Mouse (Mus musculus) splenic B cell, adult 2 months (primary cell): ENCODE measurements around the gene Tsfm.

Experiments used
- DNase-seq: peaks from one replicate; pipeline ENCODE4 v3.0.0-alpha.2; 2011; ENCODE audit warnings: low read depth, low spot score
- H3K27me3 ChIP-seq: 2 replicates; pipeline ENCODE4 v1.6.1; 2012; ENCODE audit warnings: mild to moderate bottlenecking, low read length, moderate library complexity, mixed read lengths; ENCODE audit not compliant: control insufficient read depth, poor library complexity, insufficient read depth, severe bottlenecking
- H3K36me3 ChIP-seq: 2 replicates; pipeline ENCODE4 v1.6.1; 2012; ENCODE audit warnings: mild to moderate bottlenecking, low read length, moderate library complexity, mixed read lengths; ENCODE audit not compliant: control insufficient read depth, poor library complexity, insufficient read depth, severe bottlenecking

The Tsfm gene

DNA sequence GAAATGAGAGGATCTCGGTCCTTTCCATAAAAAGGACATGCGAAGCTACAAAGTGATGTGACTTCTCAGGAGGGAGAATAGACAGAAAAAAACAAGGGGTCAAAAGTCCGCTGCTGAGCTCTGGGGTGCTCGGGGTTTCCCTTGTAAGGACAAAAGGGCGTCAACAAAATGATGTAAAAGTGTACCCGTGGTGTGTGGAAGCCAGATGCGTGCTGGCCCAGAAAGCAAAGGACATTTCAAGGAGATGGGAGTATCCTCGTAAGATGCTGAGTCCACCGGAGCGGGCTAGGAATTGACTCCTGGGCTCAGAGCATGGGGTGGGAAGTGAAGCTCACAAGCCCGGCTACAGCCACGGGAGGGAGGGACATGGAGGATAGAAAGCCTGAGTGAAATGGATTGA, 7.0 kb upstream of the Tsfm start:
- no peaks in the 10 kb centered on the region for H3K36me3 ChIP-seq
- DNase-seq, result no peak
- no peaks in the 10 kb centered on the region for H3K27me3 ChIP-seq

DNA sequence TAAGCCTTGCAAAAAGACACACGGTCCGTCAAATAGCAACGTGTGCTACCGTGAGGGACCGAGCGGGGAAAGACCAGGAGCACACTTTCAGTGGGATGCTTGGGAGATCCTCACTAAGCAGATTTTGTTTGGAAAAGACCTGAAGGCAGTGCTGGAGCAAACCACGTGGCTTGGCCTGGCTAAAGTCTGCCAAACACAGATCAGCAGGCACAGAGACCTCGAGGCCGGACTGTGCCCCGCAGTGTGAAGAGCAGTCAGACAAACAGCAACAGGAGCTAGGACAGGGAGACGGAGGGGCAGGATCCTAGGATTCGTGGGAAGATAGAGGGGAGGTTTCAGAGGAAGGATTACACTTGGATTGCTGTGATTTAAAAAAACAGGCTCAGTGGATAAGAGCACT, 5.6 kb upstream of the Tsfm start:
- Histone ChIP-seq H3K36me3 (no peaks in the 10 kb centered on the region), H3K27me3 (no peaks in the 10 kb centered on the region)
- no peak for DNase-seq

DNA sequence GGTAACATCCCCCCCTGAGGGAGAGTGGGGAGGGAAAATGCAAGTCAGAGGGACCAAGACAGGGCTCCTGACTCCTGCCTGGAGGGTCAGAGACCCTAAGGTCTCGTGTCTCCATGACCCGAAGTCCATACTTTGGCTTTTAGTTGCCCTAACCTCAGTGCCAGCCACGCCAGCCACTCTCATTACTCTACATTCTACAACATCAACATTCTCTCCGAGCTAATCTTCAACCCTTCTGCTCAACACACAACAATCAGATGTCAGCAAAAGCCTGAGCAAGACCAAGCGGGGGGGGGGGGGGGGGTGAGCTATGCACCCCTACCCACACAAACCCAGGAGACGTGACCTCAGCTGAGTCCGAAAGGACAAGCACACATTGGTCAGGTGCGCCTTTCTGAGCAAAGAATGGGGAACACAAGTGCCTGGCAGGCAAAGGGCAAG, 2.7 kb upstream of the Tsfm start:
- DNase-seq, result no peak
- Histone ChIP-seq H3K36me3 (no peaks in the 10 kb centered on the region), H3K27me3 (no peaks in the 10 kb centered on the region)

- no peak for DNase-seq
- H3K27me3 ChIP-seq, result no peaks in the 10 kb centered on the region
These were observed 12.2 kb downstream of the Tsfm start for GRCm38 (mm10) chr10:127018422-127018821.

GRCm38 (mm10) chr10:127017071-127017470, 13.6 kb downstream of the Tsfm start:
- no peak for DNase-seq
- Histone ChIP-seq H3K36me3 (no peaks in the 10 kb centered on the region), H3K27me3 (no peaks in the 10 kb centered on the region)

More at GRCm38 (mm10) chr10:127018422-127018821, 12.2 kb downstream of the Tsfm start:
- H3K36me3 ChIP-seq, result no peaks in the 10 kb centered on the region

DNA sequence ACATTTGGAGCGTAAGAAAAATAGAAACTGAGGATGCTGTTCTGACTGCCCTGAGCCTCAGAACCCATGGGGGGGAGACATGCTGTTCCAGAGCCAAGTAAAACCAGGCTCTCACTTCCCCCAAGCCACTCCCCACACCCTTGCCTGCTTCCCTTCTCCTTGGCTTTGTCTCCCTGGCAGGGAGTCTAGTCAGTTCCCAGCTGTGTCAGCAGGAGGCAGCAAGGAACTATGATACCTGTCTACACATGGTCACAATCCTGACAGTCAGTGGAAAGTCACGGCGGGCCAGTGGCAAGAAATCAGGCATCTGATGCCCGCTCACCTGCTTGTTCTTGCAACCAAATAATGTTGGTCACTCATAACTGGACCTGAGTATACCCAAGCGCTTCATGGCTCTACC, 14.2 kb downstream of the Tsfm start:
- no peak for DNase-seq
- no peaks in the 10 kb centered on the region for H3K27me3 ChIP-seq
- no peaks in the 10 kb centered on the region for H3K36me3 ChIP-seq

GRCm38 (mm10) chr10:127003806-127004205, 26.8 kb downstream of the Tsfm start:
- DNase-seq, result no peak
- Histone ChIP-seq H3K36me3 (peaks cover 2% of the 10 kb centered on the region; the same call in 1 of the 2 replicates), H3K27me3 (no peaks in the 10 kb centered on the region)

DNA sequence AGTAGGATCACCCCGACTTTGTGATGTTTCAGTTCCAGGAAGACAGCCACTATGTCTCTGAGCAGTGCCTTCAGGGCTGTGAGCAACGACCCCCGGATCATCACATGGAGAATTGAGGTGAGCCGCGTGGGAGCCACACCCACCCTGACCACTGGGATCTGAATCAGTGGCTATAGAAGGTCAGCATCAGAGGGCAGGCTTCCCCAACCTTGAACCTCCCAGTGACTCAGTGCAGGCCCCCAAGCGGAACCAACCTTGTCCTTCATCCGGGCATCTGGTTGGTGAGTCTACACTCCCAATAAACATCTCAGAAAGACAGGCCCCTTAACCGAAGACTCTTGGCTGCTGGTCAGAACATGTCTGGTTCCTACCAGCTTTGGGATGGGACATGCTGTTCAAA, 27.3 kb downstream of the Tsfm start:
- no peak for DNase-seq
- peaks cover 2% of the 10 kb centered on the region for H3K36me3 ChIP-seq
- no peaks in the 10 kb centered on the region for H3K27me3 ChIP-seq

DNA sequence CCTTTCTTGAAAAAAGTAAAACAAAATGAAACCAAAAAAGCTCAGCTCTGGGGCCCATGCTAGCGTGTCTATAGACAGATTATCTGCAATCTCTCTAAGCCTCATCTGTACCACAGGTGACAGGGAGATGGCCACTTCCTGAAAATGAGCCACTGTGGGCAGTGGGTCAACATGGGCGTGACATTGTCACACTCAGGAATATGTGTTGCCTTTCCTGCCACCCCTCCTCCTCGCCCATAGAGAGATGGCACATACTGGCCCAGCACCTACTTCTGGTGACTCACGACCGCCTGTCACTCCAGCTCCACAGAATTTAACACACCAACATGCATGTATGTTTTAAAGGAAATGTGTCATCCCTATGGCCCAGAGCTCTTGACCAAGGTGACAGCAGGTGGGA, 27.9 kb downstream of the Tsfm start:
- Histone ChIP-seq H3K36me3 (peaks cover 6% of the 10 kb centered on the region), H3K27me3 (no peaks in the 10 kb centered on the region)
- no peak for DNase-seq

DNA sequence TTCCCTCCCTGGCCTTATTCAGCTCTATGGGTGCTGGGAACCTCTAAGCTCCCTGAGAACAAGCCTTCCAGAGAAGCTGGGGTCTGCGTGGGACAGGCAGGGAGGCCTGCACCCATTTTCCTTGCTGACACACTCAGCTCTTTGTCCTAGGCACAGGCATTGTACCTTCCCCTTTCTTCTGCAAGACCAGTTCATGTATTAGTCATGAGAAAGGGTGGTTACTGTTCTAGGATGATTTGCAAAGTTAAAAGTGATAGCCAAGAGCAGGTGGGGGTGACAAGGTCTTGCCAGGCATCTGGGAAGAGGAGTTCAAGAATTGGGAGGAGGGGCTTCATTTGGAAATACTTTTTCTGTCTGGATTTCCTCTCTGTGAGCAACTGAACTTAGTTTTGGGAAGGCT, 28.6 kb downstream of the Tsfm start:
- Histone ChIP-seq H3K36me3 (peaks cover 8% of the 10 kb centered on the region), H3K27me3 (no peaks in the 10 kb centered on the region)
- DNase-seq, result no peak

- no peaks in the 10 kb centered on the region for H3K27me3 ChIP-seq
- H3K36me3 ChIP-seq, result peaks cover 8% of the 10 kb centered on the region
- DNase-seq, result no peak
These were observed 29.3 kb downstream of the Tsfm start for GRCm38 (mm10) chr10:127001297-127001696.

- Histone ChIP-seq H3K27me3 (no peaks in the 10 kb centered on the region), H3K36me3 (peaks cover 8% of the 10 kb centered on the region)
- DNase-seq, result no peak
These were observed 30.1 kb downstream of the Tsfm start, which contains the start of gene Avil for GRCm38 (mm10) chr10:127000529-127000928. Gene Avil, plus strand, starts transcription at chr10:127000709.

DNA sequence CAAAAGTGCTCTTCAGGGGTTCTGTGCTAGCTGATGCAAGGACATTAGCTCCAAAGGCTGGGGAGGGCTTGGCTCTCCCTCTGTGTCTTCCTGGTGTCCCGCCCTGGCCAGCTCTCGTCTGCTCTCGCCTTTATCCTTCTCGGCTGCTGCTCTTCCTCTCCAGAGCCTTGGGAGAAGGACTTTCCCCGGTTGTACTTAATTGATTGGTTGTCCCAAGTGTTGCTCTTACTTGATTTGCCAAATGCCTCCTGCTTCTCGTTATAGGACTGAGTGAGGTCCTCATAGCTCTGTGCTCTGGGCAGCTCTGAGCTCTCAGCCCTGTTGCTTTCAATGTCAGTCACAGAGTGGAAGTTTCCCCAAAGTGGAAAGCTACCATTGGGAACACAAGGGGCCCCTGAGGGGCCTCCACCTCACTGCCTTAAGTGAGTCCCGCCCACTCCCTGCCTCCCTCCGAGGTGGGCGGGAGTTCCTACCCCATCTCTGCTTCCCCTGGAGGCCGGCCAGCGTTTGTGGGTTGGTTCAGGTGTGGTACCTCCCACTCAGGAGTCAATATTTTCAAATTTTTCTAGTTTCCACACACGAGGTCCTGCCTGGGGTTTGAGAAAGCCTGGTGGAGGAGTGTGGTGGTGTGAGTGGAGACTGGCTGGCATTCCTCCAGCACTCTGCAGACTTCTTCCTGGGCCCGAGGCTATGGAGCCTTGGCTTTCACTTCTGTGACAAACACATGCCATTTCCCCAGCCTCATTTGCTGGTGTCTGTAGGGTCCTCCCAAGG, 33.1 kb downstream of the Tsfm start:
- DNase-seq, result no peak
- Histone ChIP-seq H3K36me3 (peaks cover 8% of the 10 kb centered on the region), H3K27me3 (no peaks in the 10 kb centered on the region)

DNA sequence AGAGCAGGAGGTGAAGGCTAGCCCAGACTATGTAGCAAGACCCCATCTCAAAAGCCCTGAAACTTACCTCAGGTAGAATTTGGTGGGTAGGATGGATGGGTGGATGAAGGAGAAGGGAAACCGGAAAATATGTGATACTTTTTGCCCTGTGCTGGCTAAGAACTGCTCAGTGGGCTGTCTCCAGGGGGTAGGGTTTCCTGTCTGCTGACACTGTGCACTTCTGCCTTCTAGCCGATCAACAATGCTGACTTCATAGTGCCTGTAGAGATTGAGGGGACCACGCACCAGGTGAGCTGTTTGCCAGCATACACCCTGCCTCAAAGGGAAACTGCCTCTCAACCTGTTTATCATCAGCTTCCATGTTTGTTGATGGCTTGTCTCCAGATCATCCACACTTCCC, 37.0 kb downstream of the Tsfm start:
- Histone ChIP-seq H3K36me3 (peaks cover 8% of the 10 kb centered on the region), H3K27me3 (no peaks in the 10 kb centered on the region)
- peak; percentile 66 for DNase-seq

DNA sequence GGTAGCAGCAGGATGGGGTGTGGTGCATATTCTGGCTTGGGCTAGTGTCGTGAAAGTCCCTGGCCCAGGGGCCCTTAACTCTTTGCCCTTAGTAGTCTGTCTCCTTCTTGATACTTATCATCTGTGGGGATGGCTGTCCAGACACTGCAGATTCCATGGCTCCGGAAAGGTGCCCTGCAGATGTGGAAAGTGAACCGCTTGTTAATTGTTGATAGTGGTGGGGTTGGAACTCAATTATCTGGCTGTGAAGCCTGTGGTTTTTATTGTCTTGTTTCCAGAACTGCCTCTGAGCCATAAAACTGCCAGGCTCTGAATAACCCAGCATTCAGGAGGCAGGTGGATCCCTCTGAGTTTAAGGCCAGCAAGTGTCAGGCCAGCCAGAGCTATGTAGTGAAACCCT, 39.0 kb downstream of the Tsfm start:
- Histone ChIP-seq H3K36me3 (peaks cover 2% of the 10 kb centered on the region; the same call in 1 of the 2 replicates), H3K27me3 (no peaks in the 10 kb centered on the region)
- no peak for DNase-seq
